Mouse (Mus musculus) heart, postnatal 0 days (tissue): ENCODE results near the gene Pnpla6.

Experiments used
- CTCF ChIP-seq: IDR thresholded peaks from 2 replicates; pipeline ENCODE4 v1.5.1; 2016; ENCODE audit warnings: antibody characterized with exemption, control low read depth, low read depth
- EP300 ChIP-seq: IDR thresholded peaks from 2 replicates; pipeline ENCODE4 v1.6.1; 2016; ENCODE audit warnings: antibody characterized with exemption, low read depth

- TF ChIP-seq CTCF (no peak), EP300 (no peak)
Measured at GRCm38 (mm10) chr8:3467006-3467885, 47.9 kb upstream of the Pnpla6 start, which contains the start of gene Pex11g.
